Mouse (Mus musculus): ENCODE measurements around the gene 7420426K07Rik. TPM values are rescaled to one million over a fixed set of nuclear protein-coding genes. Genes with fewer than 3 reads are reported as not detected.

The 7420426K07Rik gene
- total and polyA plus RNA-seq, 3 experiments, result not detected

DNA sequence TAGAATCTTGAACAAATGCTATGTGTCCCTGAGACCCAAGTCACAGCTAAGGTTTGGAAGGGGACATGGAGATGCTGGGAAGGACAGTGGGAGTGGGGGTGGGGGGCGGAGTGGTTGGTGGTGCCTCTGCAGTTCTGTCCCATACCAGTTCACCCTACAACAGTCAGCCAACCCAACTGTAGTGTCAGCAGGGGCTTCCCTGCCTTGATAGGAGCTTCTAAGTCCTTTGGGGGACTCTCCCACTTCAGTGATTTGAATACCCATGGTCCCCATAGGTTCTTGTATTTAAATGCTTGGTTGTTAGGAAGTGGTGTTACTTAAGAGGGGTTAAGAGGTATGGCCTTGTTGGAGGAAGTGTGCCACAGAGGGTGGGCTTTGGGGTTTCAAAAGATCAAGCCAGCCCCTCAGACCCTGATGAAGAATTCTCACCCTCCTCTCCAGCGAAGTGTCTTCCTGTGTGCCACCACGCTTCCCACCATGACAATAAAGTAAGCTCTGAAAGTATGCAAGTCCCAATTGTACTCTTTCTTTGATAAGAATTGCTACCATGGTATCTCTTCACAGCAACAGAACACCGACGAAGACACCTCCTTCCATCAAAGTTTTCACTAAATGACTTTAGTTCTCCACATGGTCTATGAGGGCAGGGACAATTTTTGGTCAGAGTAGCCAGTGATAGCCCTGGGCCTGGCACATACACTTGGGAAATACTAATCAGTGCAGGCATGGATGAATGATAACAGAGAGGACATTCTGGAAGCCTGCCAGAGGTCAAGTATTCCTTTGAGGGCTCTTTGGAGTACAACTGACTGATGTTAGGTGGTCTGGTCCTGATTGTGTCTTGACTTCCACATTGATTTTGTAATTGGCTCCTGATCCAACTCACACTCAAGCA is 18.0 kb downstream of the 7420426K07Rik start (continued):
- peak; percentile 27; the same call in 1 of the 2 replicates for TF ChIP-seq ETS1 (conservative IDR thresholded peaks at IDR 0.05; ENCODE audit: low read depth, low read length)
- no peak for TF ChIP-seq MYC (IDR thresholded peaks at IDR 0.05; ENCODE audit: low read depth, low read length)
- no peak for TF ChIP-seq TCF12 (IDR thresholded peaks at IDR 0.05; ENCODE audit: low read depth, low read length)
- peak; percentile 23; the same call in 1 of the 2 replicates for TF ChIP-seq HCFC1 (IDR thresholded peaks at IDR 0.05; ENCODE audit: low read depth, low read length)
- no peak for TF ChIP-seq POLR2AphosphoS2 (IDR thresholded peaks at IDR 0.05; ENCODE audit: low read depth, low read length)
- TF ChIP-seq JUND (conservative IDR thresholded peaks at IDR 0.05; ENCODE audit: low read depth, low read length), result no peak
- no peak for TF ChIP-seq JUN (IDR thresholded peaks at IDR 0.05; ENCODE audit: insufficient read depth, low read depth, low read length)
- peak; percentile 52; the same call in 1 of the 2 replicates for TF ChIP-seq IRF4 (IDR thresholded peaks at IDR 0.05; ENCODE audit: low read depth, low read length)
- no peak for TF ChIP-seq KAT2A (IDR thresholded peaks at IDR 0.05; ENCODE audit: insufficient replicate concordance, low read length)
- no peak for TF ChIP-seq USF2 (conservative IDR thresholded peaks at IDR 0.05; ENCODE audit: low read depth, low read length)
- no peak for TF ChIP-seq ZC3H11A (IDR thresholded peaks at IDR 0.05; ENCODE audit: low read depth, low read length)
- no peak for TF ChIP-seq SIN3A (IDR thresholded peaks at IDR 0.05; ENCODE audit: low read length)
- 0 out of 2 replicates have a peak, but pooled peaks have one; percentile 46 for TF ChIP-seq MAFK (IDR thresholded peaks at IDR 0.05; ENCODE audit: insufficient replicate concordance, low read length)
- TF ChIP-seq NELFE (IDR thresholded peaks at IDR 0.05; ENCODE audit: low read depth, low read length), result no peak
- TF ChIP-seq RAD21 (IDR thresholded peaks at IDR 0.05; ENCODE audit: low read depth, low read length), result no peak
- peak; percentile 38; the same call in 1 of the 2 replicates for TF ChIP-seq POLR2A (IDR thresholded peaks at IDR 0.05; ENCODE audit: low read depth, low read length)
- no peak for TF ChIP-seq MXI1 (IDR thresholded peaks at IDR 0.05; ENCODE audit: low read depth, low read length)
- TF ChIP-seq USF1 (IDR thresholded peaks at IDR 0.05; ENCODE audit: low read depth, low read length), result no peak
- no peak for TF ChIP-seq RCOR1 (conservative IDR thresholded peaks at IDR 0.05; ENCODE audit: low read depth, low read length)

DNA sequence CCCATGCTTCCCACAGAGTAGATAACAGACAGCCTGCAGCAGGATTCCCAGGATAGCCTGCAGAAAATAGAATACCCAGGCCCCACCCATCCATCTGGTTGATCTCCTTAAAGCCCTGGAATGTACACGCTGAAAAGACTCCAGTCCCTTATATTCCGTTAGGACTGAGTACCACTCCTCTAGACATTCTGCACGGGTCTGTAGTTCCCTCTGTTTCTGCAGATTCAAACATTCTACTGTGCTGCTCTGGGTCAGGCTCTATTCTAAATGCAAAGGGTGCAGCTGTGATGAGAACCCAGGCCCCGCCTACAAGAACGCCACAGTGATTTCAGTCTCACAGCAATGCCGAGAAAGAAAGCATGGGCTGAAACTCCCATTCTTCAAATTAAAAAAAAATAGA is 20.2 kb downstream of the 7420426K07Rik start:
- Histone ChIP-seq H3K9me3 (replicated peaks; ENCODE audit: low read length) (no peaks in the 10 kb centered on the region), H3K9ac (ENCODE audit: insufficient read depth, low read depth) (no peak overlapping the region), H3K4me3 (replicated peaks in 1 of 3; ENCODE audit: low read depth in 2 of 3, low read length in 2 of 3, poor library complexity in 1 of 3) (peak overlapping the region in 1 of 3 experiments; percentile 42), H3K4me2 (ENCODE audit: insufficient read depth, low read depth, poor library complexity, severe bottlenecking) (peak overlapping the region; percentile 74), H3K79me2 (replicated peaks; ENCODE audit: control insufficient read depth, extremely low read depth, insufficient read depth, poor library complexity, severe bottlenecking) (no peaks in the 10 kb centered on the region), H3K27ac (ENCODE audit: insufficient read depth, low read depth) (no peak overlapping the region), H3K36me3 (replicated peaks in 1 of 2; ENCODE audit: control insufficient read depth in 1 of 2, insufficient read depth in 1 of 2, low read length in 1 of 2) (no peaks in the 10 kb centered on the region), H3K27me3 (replicated peaks) (no peaks in the 10 kb centered on the region), H3K4me1 (ENCODE audit: control insufficient read depth in 1 of 2, insufficient read depth in 2 of 2) (peaks cover 14 to 43% of the 10 kb centered on the region in 2 experiments)
- TF ChIP-seq RCOR1 (conservative IDR thresholded peaks at IDR 0.05; ENCODE audit: low read depth, low read length) (no peak), TCF12 (IDR thresholded peaks at IDR 0.05; ENCODE audit: low read depth, low read length) (no peak), CHD1 (IDR thresholded peaks at IDR 0.05; ENCODE audit: low read depth, low read length) (no peak), ZMIZ1 (IDR thresholded peaks at IDR 0.05; ENCODE audit: low read depth, low read length) (no peak), MYC (IDR thresholded peaks at IDR 0.05; ENCODE audit: low read depth, low read length) (no peak), MAX (IDR thresholded peaks at IDR 0.05; ENCODE audit: low read length) (no peak), TBP (conservative IDR thresholded peaks at IDR 0.05; ENCODE audit: low read depth, low read length) (no peak), SMC3 (IDR thresholded peaks at IDR 0.05; ENCODE audit: low read depth, low read length) (no peak), JUND (conservative IDR thresholded peaks at IDR 0.05; ENCODE audit: low read depth, low read length) (no peak), POLR2A (IDR thresholded peaks at IDR 0.05; ENCODE audit: low read depth, low read length) (no peak), POLR2AphosphoS2 (IDR thresholded peaks at IDR 0.05; ENCODE audit: low read depth, low read length) (no peak)
- dilution Hi-C loops (cut with MboI; ENCODE audit: extremely low pct_ligation_motif_present, extremely low pct_unique_long_range_greater_than_20kb, low sequenced_read_pairs) (no loop called here), in situ Hi-C loops (cut with MboI; ENCODE audit: low pct_ligation_motif_present, low pct_unique_long_range_greater_than_20kb, low sequenced_read_pairs) (no loop called here)
- DNase-seq (ENCODE audit: extremely low read depth), result peak; percentile 42

Measured in CH12.LX (cell line).